Mouse (Mus musculus) heart, adult 2 months (tissue): ENCODE results near the gene Acly. TPM values are rescaled to one million over a fixed set of nuclear protein-coding genes. Genes with fewer than 3 reads are reported as not detected.

Source experiments
- DNase-seq, 2 experiments: peaks; one replicate each; pipeline ENCODE4 v3.0.0; 2021
- H3K27ac ChIP-seq: fragments of 200-600 bp; 2 replicates; pipeline ENCODE4 v1.8.1; 2022
- H3K27me3 ChIP-seq: fragments of 200-500 bp; 2 replicates; pipeline ENCODE4 v1.6.1; 2012; ENCODE audit warnings: mild to moderate bottlenecking, low read length, inconsistent platforms, mixed read lengths; ENCODE audit not compliant: control insufficient read depth, insufficient read depth
- H3K36me3 ChIP-seq: fragments of 200-500 bp; 2 replicates; pipeline ENCODE4 v1.6.1; 2012; ENCODE audit warnings: low read length, inconsistent platforms; ENCODE audit not compliant: control insufficient read depth, insufficient read depth
- H3K4me1 ChIP-seq: fragments of 200-500 bp; 2 replicates; pipeline ENCODE4 v1.6.1; 2011; ENCODE audit warnings: low read length; ENCODE audit not compliant: control insufficient read depth, insufficient read depth
- H3K4me3 ChIP-seq: fragments of 200-600 bp; 2 replicates; pipeline ENCODE4 v1.8.1; 2022
- H3K79me2 ChIP-seq: fragments of 200-500 bp; replicated peaks from 2 replicates; pipeline ENCODE4 v1.6.1; 2012; ENCODE audit warnings: mild to moderate bottlenecking, inconsistent platforms, low read length, moderate library complexity, mixed read lengths; ENCODE audit not compliant: control insufficient read depth, insufficient read depth
- H3K9ac ChIP-seq: fragments of 200-500 bp; 2 replicates; pipeline ENCODE4 v1.6.1; 2012; ENCODE audit warnings: low read depth, mild to moderate bottlenecking, control low read depth, inconsistent platforms, low read length, mixed read lengths
- CTCF ChIP-seq: fragments of 200-600 bp; IDR thresholded peaks from 2 replicates; pipeline ENCODE4 v1.8.1; 2022; ENCODE audit warnings: antibody characterized with exemption, mild to moderate bottlenecking, moderate library complexity
- EP300 ChIP-seq: fragments of 200-500 bp; IDR thresholded peaks from 2 replicates; pipeline ENCODE4 v1.6.1; 2011; ENCODE audit warnings: low read depth, low read length, control low read depth; ENCODE audit not compliant: insufficient read depth
- POLR2A ChIP-seq: fragments of 200-500 bp; IDR thresholded peaks from 2 replicates; pipeline ENCODE4 v1.6.1; 2011; ENCODE audit warnings: mild to moderate bottlenecking, low read depth, low read length, control low read depth; ENCODE audit not compliant: insufficient read depth
- WGBS: fragments of 180-500 bp; shearing (Covaris S2); methylation state at CpG from one replicate; pipeline ENCODE4 v1.1.7; 2018; 5-methylcytosine and 5-hydroxymethylcytosine counted together
- intact Hi-C: fragments of 180-260 bp; cut with DNase I; formaldehyde crosslinking; loops from one replicate; pipeline ENCODE4 v1.15.1; 2025
- polyA plus RNA-seq: library from polyadenylated mRNA; depleted of rRNA; stranded (reverse); fragments of >200 nt; gene quantifications from 2 replicates; pipeline ENCODE4 v1.2.3, GENCODE M21; 2012
- total RNA-seq, 2 experiments: library from RNA; stranded (reverse); gene quantifications; 2 replicates each; pipeline ENCODE4 v1.2.3; 2021

Acly gene
- total and polyA plus RNA-seq, 3 experiments: 25.5 to 74.7 (median 34.6) TPM

GRCm38 (mm10) chr11:100564703-100565102 lies 36.9 kb upstream of the Acly start:
- 79% methylated on average over 6 of the region's 6 CpGs for WGBS
- H3K79me2 ChIP-seq: no peaks in the 10 kb centered on the region
- no peaks in the 10 kb centered on the region for H3K4me1 ChIP-seq
- no peak overlapping the region for H3K9ac ChIP-seq
- no peaks in the 10 kb centered on the region for H3K36me3 ChIP-seq
- no peaks in the 10 kb centered on the region for H3K27me3 ChIP-seq
- no peak overlapping the region for H3K27ac ChIP-seq
- DNase-seq: no peak
- intact Hi-C loops: no loop called here
- TF ChIP-seq POLR2A (no peak), EP300 (no peak), CTCF (no peak)
- no peak overlapping the region for H3K4me3 ChIP-seq

GRCm38 (mm10) chr11:100564297-100564696 lies 36.5 kb upstream of the Acly start:
- Histone ChIP-seq H3K27ac (no peak overlapping the region), H3K36me3 (no peaks in the 10 kb centered on the region), H3K4me3 (no peak overlapping the region), H3K4me1 (no peaks in the 10 kb centered on the region), H3K27me3 (no peaks in the 10 kb centered on the region), H3K9ac (no peak overlapping the region), H3K79me2 (no peaks in the 10 kb centered on the region)
- WGBS: 70% methylated on average over 15 of the region's 15 CpGs
- TF ChIP-seq CTCF: no peak
- TF ChIP-seq POLR2A: no peak
- TF ChIP-seq EP300: no peak
- intact Hi-C loops: no loop called here
- DNase-seq: no peak

- intact Hi-C loops: no loop called here
- no peak for DNase-seq
- WGBS: 54% methylated on average over 5 of the region's 5 CpGs
- Histone ChIP-seq H3K79me2 (no peaks in the 10 kb centered on the region), H3K4me1 (no peaks in the 10 kb centered on the region), H3K9ac (no peak overlapping the region), H3K4me3 (no peak overlapping the region), H3K27me3 (no peaks in the 10 kb centered on the region), H3K36me3 (no peaks in the 10 kb centered on the region), H3K27ac (no peak overlapping the region)
- TF ChIP-seq POLR2A (no peak), CTCF (no peak), EP300 (no peak)
Observed at GRCm38 (mm10) chr11:100561748-100562147, 33.9 kb upstream of the Acly start.

- Histone ChIP-seq H3K79me2 (no peaks in the 10 kb centered on the region), H3K4me3 (no peak overlapping the region), H3K9ac (no peak overlapping the region), H3K27ac (no peak overlapping the region), H3K4me1 (no peaks in the 10 kb centered on the region; the same call in 1 of the 2 replicates), H3K36me3 (no peaks in the 10 kb centered on the region), H3K27me3 (no peaks in the 10 kb centered on the region)
- intact Hi-C loops: loop anchor here (5.0 kb wide), 2 partner anchors 47 to 197 kb away; no protein-coding TSS in a partner anchor
- no peak for DNase-seq
- TF ChIP-seq CTCF (no peak), POLR2A (no peak), EP300 (no peak)
- WGBS: 58% methylated on average over 7 of the region's 7 CpGs
Observed at GRCm38 (mm10) chr11:100559476-100559875, 31.7 kb upstream of the Acly start.

GRCm38 (mm10) chr11:100557563-100557962 lies 29.8 kb upstream of the Acly start:
- H3K9ac ChIP-seq: no peak overlapping the region
- H3K4me3 ChIP-seq: no peak overlapping the region
- H3K27me3 ChIP-seq: no peaks in the 10 kb centered on the region
- intact Hi-C loops: loop anchor here (5.0 kb wide), 2 partner anchors 45 to 195 kb away; no protein-coding TSS in a partner anchor
- H3K79me2 ChIP-seq: no peaks in the 10 kb centered on the region
- H3K27ac ChIP-seq: no peak overlapping the region
- no peaks in the 10 kb centered on the region for H3K36me3 ChIP-seq
- 77% methylated on average over 3 of the region's 3 CpGs for WGBS
- no peak for DNase-seq
- H3K4me1 ChIP-seq: no peaks in the 10 kb centered on the region; the same call in 1 of the 2 replicates
- TF ChIP-seq POLR2A (no peak), CTCF (no peak), EP300 (no peak)

GRCm38 (mm10) chr11:100555583-100555982 lies 27.8 kb upstream of the Acly start:
- TF ChIP-seq POLR2A: no peak
- no peak for TF ChIP-seq EP300
- TF ChIP-seq CTCF: peak; percentile 78
- intact Hi-C loops: loop anchor here (2.0 to 5.0 kb wide), 4 partner anchors 43 to 193 kb away; no protein-coding TSS in a partner anchor
- 12% methylated on average over 11 of the region's 11 CpGs for WGBS
- no peaks in the 10 kb centered on the region for H3K36me3 ChIP-seq
- peak overlapping the region; percentile 44; the same call in 1 of the 2 replicates for H3K9ac ChIP-seq
- H3K27ac ChIP-seq: no peak overlapping the region
- no peaks in the 10 kb centered on the region for H3K79me2 ChIP-seq
- H3K4me1 ChIP-seq: no peaks in the 10 kb centered on the region; the same call in 1 of the 2 replicates
- H3K4me3 ChIP-seq: no peak overlapping the region
- H3K27me3 ChIP-seq: no peaks in the 10 kb centered on the region
- DNase-seq: peak in 1 of 2 experiments; percentile 61
